Mouse (Mus musculus) left cerebral cortex, postnatal 4 days (tissue): ENCODE measurements around the gene 0610040J01Rik. TPM values are rescaled to one million over a fixed set of nuclear protein-coding genes. Genes with fewer than 3 reads are reported as not detected.

Experiments
- DNase-seq: peaks from one replicate; pipeline ENCODE4 v3.0.0-alpha.2; 2022
- intact Hi-C: fragments of 180-260 bp; cut with DNase I; formaldehyde crosslinking; loops from one replicate; pipeline ENCODE4 v1.15.1; 2025
- total RNA-seq, 2 experiments: library from RNA; stranded (reverse); gene quantifications; 2 replicates each; pipeline ENCODE4 v1.2.3; 2021

Gene 0610040J01Rik
- total RNA-seq: 1 to 10 TPM; 4.0 to 4.4 TPM

- intact Hi-C loops: loop anchor here (5.0 kb wide), 1 partner anchor 75 kb away; no protein-coding TSS in a partner anchor
- DNase-seq: peak; percentile 48
Measured at GRCm38 (mm10) chr5:63811819-63812508, at the start of gene 0610040J01Rik. Gene 0610040J01Rik (plus strand): TSS chr5:63812363.

GRCm38 (mm10) chr5:63765886-63766285, 46.3 kb upstream of the 0610040J01Rik start:
- peak; percentile 54 for DNase-seq
- intact Hi-C loops: loop anchor here (5.0 to 10.0 kb wide), 2 partner anchors 91 to 869 kb away; no protein-coding TSS in a partner anchor

GRCm38 (mm10) chr5:63766715-63767114, 45.4 kb upstream of the 0610040J01Rik start:
- intact Hi-C loops: loop anchor here (5.0 to 10.0 kb wide), 2 partner anchors 92 to 869 kb away; no protein-coding TSS in a partner anchor
- DNase-seq: peak; percentile 50

GRCm38 (mm10) chr5:63767464-63767863, 44.7 kb upstream of the 0610040J01Rik start:
- no peak for DNase-seq
- intact Hi-C loops: loop anchor here (5.0 to 10.0 kb wide), 2 partner anchors 93 to 870 kb away; no protein-coding TSS in a partner anchor

- intact Hi-C loops: loop anchor here (5.0 to 10.0 kb wide), 2 partner anchors 93 to 871 kb away; no protein-coding TSS in a partner anchor
Measured at GRCm38 (mm10) chr5:63768220-63768619, 43.9 kb upstream of the 0610040J01Rik start.

GRCm38 (mm10) chr5:63772971-63773370, 39.2 kb upstream of the 0610040J01Rik start:
- intact Hi-C loops: no loop called here
- no peak for DNase-seq

More at GRCm38 (mm10) chr5:63768220-63768619, 43.9 kb upstream of the 0610040J01Rik start:
- no peak for DNase-seq

- no peak for DNase-seq
- intact Hi-C loops: no loop called here
Measured at GRCm38 (mm10) chr5:63773603-63774002, 38.6 kb upstream of the 0610040J01Rik start.

GRCm38 (mm10) chr5:63788156-63788826, 23.9 kb upstream of the 0610040J01Rik start:
- no peak for DNase-seq

GRCm38 (mm10) chr5:63812509-63812865, 324 bp downstream of the 0610040J01Rik start:
- intact Hi-C loops: loop anchor here (5.0 kb wide), 1 partner anchor 75 kb away; no protein-coding TSS in a partner anchor
- DNase-seq: no peak

More at GRCm38 (mm10) chr5:63788156-63788826, 23.9 kb upstream of the 0610040J01Rik start:
- intact Hi-C loops: no loop called here

- intact Hi-C loops: no loop called here
Measured at GRCm38 (mm10) chr5:63816643-63817042, 4.5 kb downstream of the 0610040J01Rik start.

GRCm38 (mm10) chr5:63817270-63817669, 5.1 kb downstream of the 0610040J01Rik start:
- intact Hi-C loops: no loop called here
- no peak for DNase-seq

More at GRCm38 (mm10) chr5:63816643-63817042, 4.5 kb downstream of the 0610040J01Rik start:
- DNase-seq: no peak

GRCm38 (mm10) chr5:63818975-63819374, 6.8 kb downstream of the 0610040J01Rik start:
- intact Hi-C loops: no loop called here
- no peak for DNase-seq

- DNase-seq: no peak
- intact Hi-C loops: no loop called here
Measured at GRCm38 (mm10) chr5:63819519-63819918, 7.4 kb downstream of the 0610040J01Rik start.

GRCm38 (mm10) chr5:63821176-63821575, 9.0 kb downstream of the 0610040J01Rik start:
- intact Hi-C loops: no loop called here
- no peak for DNase-seq

GRCm38 (mm10) chr5:63821860-63822259, 9.7 kb downstream of the 0610040J01Rik start:
- intact Hi-C loops: no loop called here
- no peak for DNase-seq

GRCm38 (mm10) chr5:63823362-63824332, 11.5 kb downstream of the 0610040J01Rik start:
- DNase-seq: no peak
- intact Hi-C loops: no loop called here

GRCm38 (mm10) chr5:63824599-63825350, 12.6 kb downstream of the 0610040J01Rik start:
- intact Hi-C loops: no loop called here
- no peak for DNase-seq

- intact Hi-C loops: no loop called here
- no peak for DNase-seq
Measured at GRCm38 (mm10) chr5:63825881-63826280, 13.7 kb downstream of the 0610040J01Rik start.

- intact Hi-C loops: no loop called here
- DNase-seq: no peak
Measured at GRCm38 (mm10) chr5:63827006-63827405, 14.8 kb downstream of the 0610040J01Rik start.
